Mouse (Mus musculus) lung, postnatal 10 days (tissue): Measurements from ENCODE around the gene Tmem30c.
"Not testable (repeated sequence)": the region's sequence is repeated elsewhere in the genome, so short reads cannot be mapped to it uniquely, and the experiment has no call there.

ENCODE experiments used
- DNase-seq: peaks from one replicate; pipeline ENCODE4 v3.0.0; 2021

Tmem30c gene

GRCm38 (mm10) chr16:57292296-57292695 is 369 bp downstream of the Tmem30c start:
- DNase-seq: no peak

- DNase-seq: no peak
Measured at GRCm38 (mm10) chr16:57291696-57292095, 969 bp downstream of the Tmem30c start.

DNA sequence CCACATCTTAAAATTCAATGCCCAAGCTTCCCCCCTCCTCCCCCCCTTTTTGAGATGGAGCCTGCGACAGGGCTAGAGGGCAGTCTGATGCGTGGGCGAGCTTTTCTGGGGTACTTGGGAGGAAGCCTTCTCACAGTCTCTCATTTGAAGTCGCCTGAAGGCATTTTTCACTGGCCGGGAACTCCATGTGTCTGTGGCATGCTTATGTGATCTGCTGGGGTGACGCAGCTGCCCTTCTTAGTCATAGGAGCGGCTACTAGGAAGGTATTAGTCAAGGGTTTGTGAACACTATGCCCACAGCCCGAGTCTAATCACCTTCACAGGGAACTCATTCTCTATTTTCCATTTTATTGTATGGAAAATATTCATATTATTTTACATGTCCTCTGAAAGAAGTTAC is 11.2 kb downstream of the Tmem30c start:
- no peak for DNase-seq

- peak; percentile 32 for DNase-seq
Measured at GRCm38 (mm10) chr16:57280221-57281217, 12.1 kb downstream of the Tmem30c start.

- DNase-seq: no peak
Measured at GRCm38 (mm10) chr16:57278976-57279626, 13.6 kb downstream of the Tmem30c start.

GRCm38 (mm10) chr16:57269751-57270150 is 22.9 kb downstream of the Tmem30c start:
- DNase-seq: no peak

DNA sequence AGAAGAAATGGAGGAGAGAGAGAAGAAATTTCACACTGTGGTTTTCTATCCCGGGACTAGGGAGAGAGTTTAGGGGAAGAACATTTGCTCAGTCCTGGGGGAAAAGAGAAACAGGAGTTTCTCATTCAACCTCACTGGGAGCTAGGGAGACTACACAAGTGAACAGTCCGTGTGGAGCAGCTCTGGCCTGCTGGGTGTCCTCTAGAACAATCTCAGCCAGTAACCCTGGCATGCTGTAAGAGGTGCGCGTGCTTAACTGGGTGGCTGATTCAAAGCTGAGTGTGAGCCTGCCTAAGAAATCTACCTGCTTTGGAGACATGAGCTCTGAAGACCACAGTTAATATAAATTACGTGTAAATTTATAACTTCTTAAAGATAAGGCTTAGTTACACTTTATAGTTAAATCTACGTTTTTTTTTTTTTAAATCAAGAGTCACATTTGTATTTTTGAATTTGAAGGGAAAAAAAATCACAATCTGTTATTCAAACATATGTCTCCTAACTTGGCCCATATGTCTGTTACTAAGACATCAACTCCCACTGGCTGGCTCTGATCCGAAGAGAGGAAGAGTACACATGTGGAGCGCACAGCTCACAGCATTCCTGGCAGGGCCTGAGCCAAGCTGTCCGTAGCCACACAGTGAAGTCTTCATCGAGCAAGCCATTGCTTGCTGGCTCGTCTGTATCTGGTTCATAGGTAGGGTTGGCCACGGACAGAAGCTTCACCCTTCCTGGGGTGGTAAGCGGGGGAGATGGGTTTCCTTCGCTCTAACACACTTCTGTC is 24.4 kb downstream of the Tmem30c start:
- DNase-seq: peak; percentile 28

DNA sequence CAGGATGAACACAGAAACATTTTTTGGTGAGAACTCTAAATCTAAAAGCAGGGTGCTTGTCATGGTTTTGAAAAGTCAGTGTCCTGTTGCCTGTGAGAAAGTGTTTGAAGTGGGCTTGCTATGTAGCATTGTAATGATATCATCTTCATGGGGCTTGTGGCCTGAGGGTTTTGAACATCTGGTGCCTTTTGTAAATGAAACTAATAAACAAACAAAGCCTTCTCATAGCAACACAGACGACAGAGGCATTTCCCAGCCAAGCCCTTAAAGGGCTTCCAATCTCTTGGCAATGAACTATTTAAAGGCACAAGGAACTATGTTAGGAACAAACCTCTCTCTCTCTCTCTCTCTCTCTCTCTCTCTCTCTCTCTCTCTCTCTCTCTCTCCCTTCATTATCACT is 25.6 kb downstream of the Tmem30c start:
- DNase-seq: peak; percentile 71

DNA sequence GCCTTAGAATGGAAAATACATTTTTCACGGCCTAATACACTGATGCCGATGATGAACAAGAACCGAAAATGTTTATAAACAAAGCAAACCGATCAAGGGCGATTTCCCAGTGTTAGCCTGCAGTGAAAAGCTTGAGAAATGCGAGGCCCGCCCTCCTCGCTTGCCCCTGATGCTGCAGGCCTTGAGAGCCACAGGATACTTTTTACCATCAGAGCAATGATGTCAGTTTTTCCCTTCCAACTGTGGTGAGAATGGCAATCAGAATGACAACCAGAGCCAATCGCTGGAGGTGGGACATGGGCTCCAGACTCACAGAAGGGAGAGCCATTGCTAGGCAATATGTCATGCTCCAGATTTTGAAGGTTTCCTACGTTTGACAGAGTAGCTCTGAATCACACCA is 32.5 kb downstream of the Tmem30c start:
- DNase-seq: peak; percentile 44

GRCm38 (mm10) chr16:57259356-57260083 is 33.1 kb downstream of the Tmem30c start:
- no peak for DNase-seq

- peak; percentile 69 for DNase-seq
Measured at GRCm38 (mm10) chr16:57251589-57252421, 40.9 kb downstream of the Tmem30c start.

DNA sequence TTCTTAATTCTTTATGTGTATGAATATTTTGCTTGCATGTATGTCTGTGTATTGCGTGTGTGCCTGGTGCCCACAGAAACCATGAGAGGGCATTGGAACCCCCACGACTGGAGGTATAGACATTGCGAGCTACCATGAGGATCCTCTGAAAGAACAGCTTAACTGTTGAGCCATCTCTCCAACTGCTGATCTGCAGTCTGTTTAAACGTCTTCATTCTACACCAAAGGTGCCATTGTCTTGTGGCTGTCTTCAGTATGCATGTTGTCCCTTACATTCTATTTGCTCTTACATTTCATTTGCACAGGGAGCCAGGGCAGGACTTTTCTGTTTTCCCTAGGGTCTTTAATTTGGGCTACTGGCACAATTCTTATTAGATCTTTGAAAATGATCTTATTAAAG is 41.7 kb downstream of the Tmem30c start:
- DNase-seq: no peak

- DNase-seq: no peak
Measured at GRCm38 (mm10) chr16:57247464-57247863, 45.2 kb downstream of the Tmem30c start.

- DNase-seq: peak; percentile 51
Measured at GRCm38 (mm10) chr16:57246596-57246995, 46.1 kb downstream of the Tmem30c start.

- peak; percentile 92 for DNase-seq
Measured at GRCm38 (mm10) chr16:57243858-57244248, 48.8 kb downstream of the Tmem30c start.

DNA sequence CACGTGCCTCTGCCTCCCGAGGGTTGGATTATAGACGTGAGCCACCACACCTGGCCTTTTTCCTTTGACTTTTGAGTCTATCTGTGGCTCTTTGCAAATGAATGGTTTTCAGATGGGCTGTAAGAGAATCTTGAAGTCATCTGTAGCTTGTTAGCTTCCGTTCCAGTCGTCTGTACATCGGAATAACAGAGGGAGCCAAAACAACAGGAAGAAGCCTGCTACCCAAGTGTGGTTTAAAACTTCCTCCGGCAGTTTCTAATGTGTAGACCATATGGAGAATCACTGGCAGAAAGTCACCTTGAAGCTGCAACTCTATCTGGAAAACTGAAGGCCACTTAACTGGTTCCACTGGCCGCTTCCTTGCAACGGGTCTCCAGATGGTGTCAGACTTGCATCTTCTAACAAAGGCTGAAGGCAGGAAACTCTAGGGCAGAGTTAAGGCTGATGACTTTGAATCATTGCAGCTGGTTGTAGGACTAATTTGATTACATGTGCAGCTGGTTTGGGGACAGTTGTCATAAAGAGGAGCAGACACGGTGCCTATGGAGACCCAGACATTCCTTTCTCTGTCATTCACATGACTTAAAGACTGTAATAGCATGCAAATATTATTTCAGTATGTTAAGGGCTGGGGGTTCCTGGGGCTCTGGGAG is 49.3 kb downstream of the Tmem30c start:
- peak; percentile 71 for DNase-seq

DNA sequence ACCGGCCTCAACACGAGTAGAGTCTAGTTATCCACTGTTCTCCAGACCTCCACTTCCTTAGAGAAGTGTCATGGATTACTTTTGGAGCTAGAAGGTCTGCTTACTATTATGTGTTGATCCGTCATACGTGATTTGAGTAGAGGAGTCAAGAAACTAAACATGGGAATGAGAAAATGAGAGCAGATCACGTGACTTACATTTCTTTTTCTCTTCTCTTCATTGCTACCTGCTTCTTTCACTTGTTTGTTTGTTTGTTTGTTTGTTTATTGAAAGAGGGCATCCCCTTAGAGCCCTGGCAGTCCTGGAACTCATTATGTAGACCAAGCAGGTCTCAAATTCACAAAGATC is 49.8 kb downstream of the Tmem30c start:
- no peak for DNase-seq

DNA sequence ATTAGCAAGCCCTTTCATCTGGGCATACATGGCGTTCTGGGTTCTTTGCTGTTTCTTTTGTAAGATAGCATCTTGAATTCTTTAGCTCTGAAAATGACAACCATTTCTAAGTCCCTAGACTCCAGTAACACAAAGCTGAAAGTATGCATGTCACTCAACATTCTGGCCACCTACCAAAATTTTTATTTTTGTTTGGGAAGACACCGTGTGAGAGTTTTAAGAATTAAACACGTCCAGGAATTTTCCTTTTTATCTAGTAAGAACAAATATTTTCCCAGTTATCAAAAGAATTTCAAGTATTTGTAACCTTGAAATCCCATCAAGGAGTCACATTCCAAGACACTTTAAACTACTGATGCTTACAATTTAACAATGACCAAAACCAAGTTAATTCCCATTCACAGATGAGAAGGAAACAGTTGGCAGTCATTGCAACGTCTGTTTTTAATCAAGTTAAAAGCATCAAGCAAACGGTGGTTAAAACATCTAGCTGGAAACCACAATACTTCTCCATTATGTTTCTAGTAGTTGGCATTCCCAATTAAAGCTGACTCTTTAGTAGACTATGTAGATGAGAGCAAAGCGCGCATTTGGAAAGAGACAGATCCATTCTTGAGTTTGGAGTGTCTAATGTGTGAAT is 56.7 kb downstream of the Tmem30c start:
- no peak for DNase-seq

GRCm38 (mm10) chr16:57231937-57232310 is 60.7 kb downstream of the Tmem30c start:
- DNase-seq: not testable (repeated sequence)

- DNase-seq: peak; percentile 99
Measured at GRCm38 (mm10) chr16:57231089-57231936, 61.4 kb downstream of the Tmem30c start, which contains the start of gene Tbc1d23. TSS of gene Tbc1d23 (minus strand) at chr16:57231504.
